Mouse (Mus musculus) embryonic fibroblast, embryonic 13.5 days (primary cell): ENCODE results near the gene Gm21818.
"Not testable (repeated sequence)": the region's sequence is repeated elsewhere in the genome, so short reads cannot be mapped to it uniquely, and the experiment has no call there.

ENCODE experiments used
- CTCF ChIP-seq: IDR thresholded peaks from 2 replicates; pipeline ENCODE4 v1.5.1; 2011; ENCODE audit warnings: mild to moderate bottlenecking, control low read depth, low read length, moderate library complexity, borderline replicate concordance; ENCODE audit not compliant: insufficient read depth
- POLR2A ChIP-seq: IDR thresholded peaks from 2 replicates; pipeline ENCODE4 v1.6.1; 2011; ENCODE audit warnings: low read depth, mild to moderate bottlenecking, control low read depth, low read length, moderate library complexity

DNA sequence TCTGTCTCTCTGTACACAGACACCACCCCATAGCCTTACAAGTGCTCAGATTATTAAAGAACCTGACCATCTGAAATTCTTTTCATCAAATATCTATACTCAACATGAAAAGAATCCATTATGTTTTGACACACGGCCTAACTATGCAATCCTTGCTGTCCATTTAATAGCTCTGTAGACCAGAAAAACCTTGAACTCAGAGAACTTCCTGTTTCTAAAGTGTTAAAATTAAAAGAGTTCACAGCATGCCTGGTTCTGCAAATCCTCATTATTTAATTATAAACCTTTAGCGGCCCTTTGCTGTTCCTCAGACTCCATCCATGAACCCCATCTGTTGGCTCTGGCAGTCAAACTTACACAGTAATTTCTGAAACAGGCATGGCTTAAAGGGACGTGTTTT, 29.9 kb upstream of the Gm21818 start:
- not testable (repeated sequence) for TF ChIP-seq POLR2A, CTCF
